Mouse (Mus musculus) heart, postnatal 0 days (tissue): Measurements from ENCODE around the gene Slpi. TPM values are rescaled to one million over a fixed set of nuclear protein-coding genes. Genes with fewer than 3 reads are reported as not detected.

ENCODE experiments used
- ATAC-seq: fragments of 200-750 bp; cut with Nextera tagmentation; 2 replicates; pipeline ENCODE4 v1.8.0; 2017; ENCODE audit warnings: low read depth, moderate number of reproducible peaks, moderate library complexity; ENCODE audit not compliant: insufficient read depth
- DNase-seq: peaks from one replicate; pipeline ENCODE4 v3.0.0-alpha.2; 2016; ENCODE audit warnings: low spot score
- H3K27ac ChIP-seq: fragments of 300-500 bp; sonication (generic); 2 replicates; pipeline ENCODE4 v1.5.1; 2014; ENCODE audit warnings: low read depth, mild to moderate bottlenecking
- H3K27me3 ChIP-seq: fragments of 300-500 bp; sonication (generic); 2 replicates; pipeline ENCODE4 v1.6.1; 2014; ENCODE audit warnings: low read length, mixed read lengths; ENCODE audit not compliant: control insufficient read depth, insufficient read depth
- H3K36me3 ChIP-seq: fragments of 300-500 bp; sonication (generic); replicated peaks from 2 replicates; pipeline ENCODE4 v1.6.1; 2014; ENCODE audit warnings: low read length, mixed read lengths; ENCODE audit not compliant: control insufficient read depth, insufficient read depth
- H3K4me1 ChIP-seq: fragments of 300-500 bp; sonication (generic); 2 replicates; pipeline ENCODE4 v1.6.1; 2014; ENCODE audit warnings: antibody characterized with exemption; ENCODE audit not compliant: control insufficient read depth, insufficient read depth
- H3K4me2 ChIP-seq: fragments of 300-500 bp; sonication (generic); 2 replicates; pipeline ENCODE4 v1.6.1; 2014; ENCODE audit warnings: low read depth, mild to moderate bottlenecking, low read length, moderate library complexity
- H3K4me3 ChIP-seq: fragments of 300-500 bp; sonication (generic); 2 replicates; pipeline ENCODE4 v1.5.1; 2014; ENCODE audit warnings: low read depth, low read length
- H3K9ac ChIP-seq: fragments of 300-500 bp; sonication (generic); replicated peaks from 2 replicates; pipeline ENCODE4 v1.6.1; 2014; ENCODE audit warnings: low read depth, low read length, mixed read lengths
- H3K9me3 ChIP-seq: fragments of 300-500 bp; sonication (generic); replicated peaks from 2 replicates; pipeline ENCODE4 v1.6.1; 2016; ENCODE audit warnings: low read length; ENCODE audit not compliant: control insufficient read depth
- CTCF ChIP-seq: IDR thresholded peaks from 2 replicates; pipeline ENCODE4 v1.5.1; 2016; ENCODE audit warnings: antibody characterized with exemption, control low read depth, low read depth
- EP300 ChIP-seq: IDR thresholded peaks from 2 replicates; pipeline ENCODE4 v1.6.1; 2016; ENCODE audit warnings: antibody characterized with exemption, low read depth
- WGBS: fragments of 180-500 bp; shearing (Covaris S2); extraction: QIAGEN DNeasy Blood & Tissue Kit; methylation state at CpG from one replicate; pipeline ENCODE4 v1.1.7; 2014; 5-methylcytosine and 5-hydroxymethylcytosine counted together
- polyA plus RNA-seq: library from polyadenylated mRNA; unstranded; fragments of >200 nt; fragmentation: Nextera tagmentation; extraction: Ambion mirVana; gene quantifications from 2 replicates; pipeline ENCODE4 v1.2.1, GENCODE M21; 2015
- total RNA-seq: library from RNA; depleted of rRNA; stranded (reverse); fragments of >200 nt; gene quantifications from 2 replicates; pipeline ENCODE4 v1.2.3, GENCODE M21; 2014; ENCODE audit warnings: low replicate concordance

Gene Slpi
- total and polyA plus RNA-seq, 2 experiments from 2014 or later: 2.0 TPM; not detected in 1

DNA sequence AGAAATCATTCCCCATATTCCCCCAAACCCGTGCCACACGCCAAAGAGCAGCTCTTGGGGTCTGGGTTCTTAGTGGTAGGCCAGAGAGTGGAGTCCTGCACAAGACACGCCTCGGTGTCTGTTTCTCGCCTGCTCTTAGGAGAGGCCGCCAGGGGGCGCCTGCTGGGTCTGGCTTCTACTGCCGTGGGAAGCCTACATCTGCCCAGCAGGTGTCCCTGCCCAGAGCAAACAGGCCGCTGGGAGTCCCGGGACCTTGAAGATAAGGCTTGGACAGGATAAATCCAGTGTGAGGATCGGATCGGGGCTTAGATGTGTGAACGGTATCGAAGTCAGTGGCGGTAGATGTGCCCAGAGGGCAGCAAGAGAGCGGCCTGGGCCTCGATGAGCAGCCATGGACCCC lies 14.0 kb upstream of the Slpi start, which contains the start of gene Rbpjl:
Gene Rbpjl (plus strand): TSS at position 236 of the 400 bp plus-strand sequence.
- peak; percentile 73 for DNase-seq
- H3K4me1 ChIP-seq: no peaks in the 10 kb centered on the region
- no peak within 1 kb of the TSS for H3K27ac ChIP-seq
- H3K9ac ChIP-seq: no peak within 1 kb of the TSS
- no peak within 1 kb of the TSS for H3K4me3 ChIP-seq
- H3K4me2 ChIP-seq: peak within 1 kb of the TSS; percentile 56; the same call in 1 of the 2 replicates
- TF ChIP-seq EP300: no peak
- peak; percentile 82 for TF ChIP-seq CTCF
- H3K9me3 ChIP-seq: no peaks in the 10 kb centered on the region
- no peaks in the 10 kb centered on the region for H3K36me3 ChIP-seq
- ATAC-seq: 0 out of 2 replicates have a peak, but pooled peaks have one; percentile 45
- WGBS: 7% methylated on average over 17 of the region's 17 CpGs
- peaks cover 90% of the 10 kb centered on the region for H3K27me3 ChIP-seq

DNA sequence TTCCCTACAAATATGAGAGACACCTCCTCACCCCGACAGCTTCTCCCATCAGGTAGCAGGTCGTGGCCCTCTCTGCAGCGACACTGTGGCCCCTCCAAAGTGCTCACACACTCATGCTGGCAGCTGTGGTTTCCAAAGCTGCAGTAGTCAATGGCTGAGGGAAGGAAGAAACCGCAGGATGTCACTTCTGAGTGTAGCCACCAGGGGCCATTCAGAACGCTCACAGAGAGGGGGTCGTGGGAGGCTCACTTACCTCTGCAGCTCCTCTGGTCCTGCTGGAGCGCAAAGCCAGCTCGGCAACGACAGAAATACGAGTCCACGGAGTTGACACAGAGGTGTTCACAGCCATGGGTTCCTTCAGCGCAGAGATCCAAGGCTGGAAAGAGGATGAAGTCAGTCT lies 8.0 kb upstream of the Slpi start:
- 65% methylated on average over 12 of the region's 12 CpGs for WGBS
- H3K4me2 ChIP-seq: no peak overlapping the region
- H3K9ac ChIP-seq: no peak overlapping the region
- H3K36me3 ChIP-seq: no peaks in the 10 kb centered on the region
- H3K27ac ChIP-seq: no peak overlapping the region
- H3K27me3 ChIP-seq: peaks cover 40% of the 10 kb centered on the region
- ATAC-seq (no peak), DNase-seq (no peak)
- no peaks in the 10 kb centered on the region for H3K9me3 ChIP-seq
- TF ChIP-seq CTCF: no peak
- TF ChIP-seq EP300: no peak
- no peaks in the 10 kb centered on the region for H3K4me1 ChIP-seq
- H3K4me3 ChIP-seq: no peak overlapping the region

DNA sequence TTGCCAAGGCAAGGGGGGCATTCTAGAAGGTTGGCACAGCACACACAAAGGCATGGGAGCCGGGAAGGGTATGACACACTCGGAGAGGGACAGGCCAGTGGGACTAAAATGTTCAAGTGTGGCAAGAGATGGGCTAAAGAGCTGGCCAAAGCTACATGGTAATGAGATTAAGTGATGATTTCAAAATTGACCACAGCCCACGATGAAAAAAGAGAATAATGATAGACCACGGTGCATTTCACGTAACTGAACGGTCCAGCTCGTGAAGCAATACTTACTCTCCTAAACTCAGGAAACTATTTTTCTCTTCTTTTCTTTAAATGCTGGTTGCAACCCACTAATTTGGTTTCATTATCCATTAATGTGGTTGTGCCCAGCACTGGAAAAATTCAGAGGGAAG lies 7.2 kb upstream of the Slpi start:
- Histone ChIP-seq H3K4me2 (no peak overlapping the region), H3K9me3 (no peaks in the 10 kb centered on the region), H3K9ac (no peak overlapping the region), H3K36me3 (no peaks in the 10 kb centered on the region), H3K27me3 (peaks cover 32% of the 10 kb centered on the region), H3K27ac (no peak overlapping the region), H3K4me1 (no peaks in the 10 kb centered on the region), H3K4me3 (no peak overlapping the region)
- no peak for DNase-seq
- ATAC-seq: no peak
- WGBS: 82% methylated on average over 7 of the region's 7 CpGs
- TF ChIP-seq CTCF: no peak
- TF ChIP-seq EP300: no peak

DNA sequence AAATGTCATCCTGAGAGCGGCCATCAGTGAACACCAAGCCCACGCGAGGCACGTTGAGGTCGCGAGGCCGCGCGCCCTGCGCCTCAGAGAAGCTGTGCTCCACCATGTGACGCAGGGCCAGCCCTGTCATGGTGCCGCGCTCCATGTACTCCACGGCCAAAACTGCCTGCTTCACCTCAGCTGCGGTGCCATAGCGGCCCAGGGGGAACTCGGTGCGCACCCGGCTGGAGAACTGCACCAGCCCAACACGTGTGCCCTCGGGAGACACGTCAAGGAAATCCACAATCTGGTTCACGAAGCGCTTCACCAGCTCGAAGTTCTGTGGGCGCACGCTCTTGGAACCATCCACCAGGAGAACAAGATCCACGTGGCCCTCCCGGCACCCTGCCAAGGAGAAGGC lies 4.2 kb upstream of the Slpi start:
- Histone ChIP-seq H3K9ac (no peak overlapping the region), H3K4me3 (no peak overlapping the region), H3K27ac (no peak overlapping the region), H3K4me1 (0 out of 2 replicates have a peak, but pooled peaks cover 7% of the 10 kb centered on the region), H3K27me3 (peaks cover 23% of the 10 kb centered on the region), H3K4me2 (no peak overlapping the region), H3K9me3 (no peaks in the 10 kb centered on the region), H3K36me3 (no peaks in the 10 kb centered on the region)
- ATAC-seq: no peak
- no peak for TF ChIP-seq EP300
- no peak for TF ChIP-seq CTCF
- DNase-seq: no peak
- 75% methylated on average over 29 of the region's 29 CpGs for WGBS

DNA sequence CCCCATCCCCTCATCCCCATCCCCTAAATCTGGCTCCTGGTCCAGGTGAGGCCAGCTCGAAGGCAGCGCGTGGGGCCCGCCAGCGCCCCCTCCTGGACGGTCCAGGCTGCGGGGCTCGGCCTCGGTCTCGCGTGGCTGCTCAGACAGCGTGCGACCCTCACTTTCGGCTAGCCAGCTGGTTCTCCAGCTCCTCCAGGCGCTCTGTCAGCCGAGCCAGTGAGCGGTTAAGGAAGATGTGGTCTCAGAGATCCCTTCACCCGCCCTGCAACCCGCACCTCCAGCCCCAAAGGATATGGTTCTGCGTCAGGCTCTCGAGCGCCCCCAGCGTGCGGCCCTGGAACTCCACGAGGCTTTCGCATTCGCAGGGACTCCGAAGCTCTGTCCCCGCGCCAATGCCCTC lies 604 bp upstream of the Slpi start:
- Histone ChIP-seq H3K27ac (no peak overlapping the region), H3K36me3 (no peaks in the 10 kb centered on the region), H3K9ac (0 out of 2 replicates have a peak overlapping the region, but pooled peaks have one; percentile 7), H3K4me1 (0 out of 2 replicates have a peak, but pooled peaks cover 7% of the 10 kb centered on the region), H3K27me3 (peaks cover 34% of the 10 kb centered on the region), H3K9me3 (no peaks in the 10 kb centered on the region), H3K4me3 (peak overlapping the region; percentile 49), H3K4me2 (peak overlapping the region; percentile 70)
- under 1% methylated on average over 30 of the region's 30 CpGs for WGBS
- TF ChIP-seq CTCF: peak; percentile 77
- no peak for TF ChIP-seq EP300
- peak; percentile 65 for DNase-seq
- ATAC-seq: peak; percentile 53; the same call in 1 of the 2 replicates

DNA sequence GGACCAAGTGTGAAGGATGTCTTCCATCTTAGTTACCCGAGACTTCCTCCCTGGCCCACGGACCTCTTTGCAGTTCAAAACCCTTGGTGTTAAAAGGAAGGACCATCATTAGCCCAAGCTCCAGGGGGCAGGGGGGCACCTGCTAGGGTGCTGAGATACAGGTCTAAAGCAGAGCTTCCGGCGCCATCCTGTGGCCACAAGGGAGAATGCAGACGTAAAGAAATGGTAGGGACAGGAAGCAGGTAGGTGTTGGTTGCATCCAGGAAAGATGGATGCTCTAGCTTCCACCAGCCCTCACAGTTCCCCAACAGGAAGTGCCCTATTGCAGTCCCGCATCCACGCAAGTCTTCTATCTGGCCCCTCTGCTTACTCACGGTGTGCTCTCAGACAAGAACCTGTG lies 1.9 kb downstream of the Slpi start:
- H3K9me3 ChIP-seq: 0 out of 2 replicates have a peak, but pooled peaks cover under 1% of the 10 kb centered on the region
- WGBS: 16% methylated on average over 8 of the region's 8 CpGs
- no peak overlapping the region for H3K4me2 ChIP-seq
- 0 out of 2 replicates have a peak, but pooled peaks cover 7% of the 10 kb centered on the region for H3K4me1 ChIP-seq
- peaks cover 25% of the 10 kb centered on the region for H3K27me3 ChIP-seq
- H3K36me3 ChIP-seq: no peaks in the 10 kb centered on the region
- H3K4me3 ChIP-seq: no peak overlapping the region
- H3K27ac ChIP-seq: no peak overlapping the region
- DNase-seq (no peak), ATAC-seq (no peak)
- TF ChIP-seq EP300 (no peak), CTCF (peak; percentile 55)
- H3K9ac ChIP-seq: no peak overlapping the region
